Mouse (Mus musculus) intestine, embryonic 16.5 days (tissue): ENCODE measurements at regions not wholly inside any gene's neighbourhood (a gene's known extent, or its start where the extent isn't known, plus 50 kb on each side); places are given as distances from the start of the nearest gene placed in this dataset.

Experiments used
- ATAC-seq: fragments of 200-750 bp; cut with Nextera tagmentation; 2 replicates; pipeline ENCODE4 v1.8.0; 2017; ENCODE audit warnings: moderate TSS enrichment, moderate library complexity
- H3K27ac ChIP-seq: fragments of 300-500 bp; sonication (generic); 2 replicates; pipeline ENCODE4 v1.5.1; 2014; ENCODE audit warnings: mild to moderate bottlenecking, low read length
- H3K27me3 ChIP-seq: fragments of 300-500 bp; sonication (generic); replicated peaks from 2 replicates; pipeline ENCODE4 v1.6.1; 2014; ENCODE audit warnings: low read length, control low read depth, mixed read lengths; ENCODE audit not compliant: control insufficient read depth, insufficient read depth
- H3K36me3 ChIP-seq: fragments of 300-500 bp; sonication (generic); 2 replicates; pipeline ENCODE4 v1.6.1; 2014; ENCODE audit warnings: low read length, control low read depth; ENCODE audit not compliant: control insufficient read depth, insufficient read depth
- H3K4me1 ChIP-seq: fragments of 300-500 bp; sonication (generic); 2 replicates; pipeline ENCODE4 v1.6.1; 2014; ENCODE audit warnings: low read length, control low read depth, mixed read lengths; ENCODE audit not compliant: control insufficient read depth, insufficient read depth
- H3K4me2 ChIP-seq: fragments of 300-500 bp; sonication (generic); 2 replicates; pipeline ENCODE4 v1.6.1; 2014; ENCODE audit warnings: low read depth, low read length, control low read depth
- H3K4me3 ChIP-seq: fragments of 300-500 bp; sonication (generic); 2 replicates; pipeline ENCODE4 v1.5.1; 2014; ENCODE audit warnings: mild to moderate bottlenecking, low read length
- H3K9ac ChIP-seq: fragments of 300-500 bp; sonication (generic); 2 replicates; pipeline ENCODE4 v1.6.1; 2014; ENCODE audit warnings: low read depth, low read length
- H3K9me3 ChIP-seq: fragments of 300-500 bp; sonication (generic); 2 replicates; pipeline ENCODE4 v1.6.1; 2016; ENCODE audit warnings: low read length, control low read depth; ENCODE audit not compliant: control insufficient read depth
- WGBS: fragments of 180-500 bp; shearing (Covaris S2); extraction: QIAGEN DNeasy Blood & Tissue Kit; methylation state at CpG from one replicate; pipeline ENCODE4 v1.1.7; 2014; 5-methylcytosine and 5-hydroxymethylcytosine counted together

DNA sequence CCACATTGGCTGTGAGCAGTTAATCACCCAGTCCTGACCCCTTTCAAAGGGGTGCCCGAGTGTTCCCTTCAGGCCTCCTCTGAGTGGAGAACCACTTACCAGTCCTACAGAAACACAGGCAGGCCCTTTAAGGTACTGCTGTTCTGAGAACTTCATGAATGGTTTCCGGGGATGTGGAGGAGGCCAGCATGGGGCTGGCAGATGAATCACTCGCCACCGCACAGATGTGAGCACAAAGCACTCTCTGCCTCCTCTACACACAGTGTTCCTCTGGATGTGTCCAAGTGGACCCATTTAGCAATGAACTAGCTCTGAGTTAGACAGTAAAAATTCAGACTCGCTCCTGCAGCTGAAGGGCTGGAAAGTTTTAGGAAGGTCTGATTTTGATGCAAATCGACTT is 96.8 kb upstream of the Cbln4 start:
- H3K36me3 ChIP-seq: no peaks in the 10 kb centered on the region
- H3K9me3 ChIP-seq: 0 out of 2 replicates have a peak, but pooled peaks cover 2% of the 10 kb centered on the region
- no peaks in the 10 kb centered on the region for H3K4me1 ChIP-seq
- no peak overlapping the region for H3K4me3 ChIP-seq
- no peak overlapping the region for H3K27ac ChIP-seq
- H3K27me3 ChIP-seq: no peaks in the 10 kb centered on the region
- H3K4me2 ChIP-seq: no peak overlapping the region
- WGBS: 57% methylated on average over 6 of the region's 6 CpGs
- no peak overlapping the region for H3K9ac ChIP-seq
- no peak for ATAC-seq

DNA sequence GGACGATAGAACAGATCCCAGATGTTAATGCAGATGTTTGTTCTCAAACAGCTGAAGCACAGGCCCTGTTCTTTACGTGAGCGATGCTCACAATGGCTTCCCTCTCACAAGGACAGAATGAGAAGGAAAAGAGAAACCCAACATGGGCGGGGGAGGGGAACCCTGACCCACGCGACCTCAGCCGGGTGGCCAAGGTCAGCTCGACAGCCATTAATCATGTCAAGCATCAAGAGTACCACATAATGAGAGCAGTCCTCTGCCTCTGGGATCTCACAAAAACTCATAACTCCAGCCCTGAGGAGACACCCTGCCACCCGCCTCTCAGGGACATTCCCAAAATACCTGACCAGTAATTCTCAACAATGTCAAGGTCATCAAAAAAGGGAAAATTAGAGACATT is 100.0 kb upstream of the Cbln4 start:
- Histone ChIP-seq H3K4me2 (no peak overlapping the region), H3K4me1 (no peaks in the 10 kb centered on the region), H3K27ac (no peak overlapping the region), H3K4me3 (no peak overlapping the region), H3K27me3 (no peaks in the 10 kb centered on the region), H3K9ac (no peak overlapping the region), H3K36me3 (no peaks in the 10 kb centered on the region), H3K9me3 (0 out of 2 replicates have a peak, but pooled peaks cover 2% of the 10 kb centered on the region)
- 38% methylated on average over 9 of the region's 9 CpGs for WGBS
- ATAC-seq: no peak

- ATAC-seq: no peak
Observed at GRCm38 (mm10) chr2:172148736-172149135, 99.6 kb upstream of the Mc3r start.

GRCm38 (mm10) chr2:172149734-172150133 is 98.6 kb upstream of the Mc3r start:
- Histone ChIP-seq H3K27ac (no peak overlapping the region), H3K9ac (no peak overlapping the region), H3K4me3 (no peak overlapping the region), H3K36me3 (no peaks in the 10 kb centered on the region), H3K4me1 (no peaks in the 10 kb centered on the region), H3K27me3 (no peaks in the 10 kb centered on the region), H3K9me3 (peaks cover 9% of the 10 kb centered on the region; the same call in 1 of the 2 replicates), H3K4me2 (no peak overlapping the region)
- WGBS: 82% methylated on average over 4 of the region's 4 CpGs
- no peak for ATAC-seq

More at GRCm38 (mm10) chr2:172148736-172149135, 99.6 kb upstream of the Mc3r start:
- no peaks in the 10 kb centered on the region for H3K4me1 ChIP-seq
- H3K27me3 ChIP-seq: no peaks in the 10 kb centered on the region
- peaks cover 9% of the 10 kb centered on the region; the same call in 1 of the 2 replicates for H3K9me3 ChIP-seq
- 82% methylated on average over 4 of the region's 4 CpGs for WGBS
- H3K9ac ChIP-seq: no peak overlapping the region
- no peak overlapping the region for H3K4me3 ChIP-seq
- H3K36me3 ChIP-seq: no peaks in the 10 kb centered on the region
- no peak overlapping the region for H3K4me2 ChIP-seq
- H3K27ac ChIP-seq: no peak overlapping the region

DNA sequence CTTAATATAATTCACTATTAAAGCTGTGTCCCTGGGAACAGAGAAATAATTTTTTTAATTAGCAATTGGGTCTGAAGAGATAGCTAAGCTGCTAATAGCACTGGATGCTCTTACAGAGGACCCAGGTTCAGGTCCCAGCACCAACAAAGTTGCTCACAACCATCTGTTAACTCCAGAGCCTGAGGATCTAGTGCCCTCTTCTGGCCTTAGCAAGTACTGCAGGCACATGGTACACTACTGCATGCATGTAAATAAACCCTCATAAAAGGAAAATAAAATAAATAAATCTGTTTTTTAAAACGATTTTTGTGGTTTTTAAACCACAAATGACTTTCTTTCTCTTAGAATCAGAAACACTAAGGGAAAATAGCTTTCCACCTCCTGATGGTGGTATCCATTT is 97.4 kb upstream of the Mc3r start:
- ATAC-seq: no peak
- Histone ChIP-seq H3K4me1 (no peaks in the 10 kb centered on the region), H3K27ac (no peak overlapping the region), H3K4me2 (no peak overlapping the region), H3K27me3 (no peaks in the 10 kb centered on the region), H3K9ac (no peak overlapping the region), H3K4me3 (no peak overlapping the region), H3K36me3 (no peaks in the 10 kb centered on the region), H3K9me3 (peaks cover 9% of the 10 kb centered on the region; the same call in 1 of the 2 replicates)
- WGBS: 65% methylated on average over 1 of the region's 1 CpGs

DNA sequence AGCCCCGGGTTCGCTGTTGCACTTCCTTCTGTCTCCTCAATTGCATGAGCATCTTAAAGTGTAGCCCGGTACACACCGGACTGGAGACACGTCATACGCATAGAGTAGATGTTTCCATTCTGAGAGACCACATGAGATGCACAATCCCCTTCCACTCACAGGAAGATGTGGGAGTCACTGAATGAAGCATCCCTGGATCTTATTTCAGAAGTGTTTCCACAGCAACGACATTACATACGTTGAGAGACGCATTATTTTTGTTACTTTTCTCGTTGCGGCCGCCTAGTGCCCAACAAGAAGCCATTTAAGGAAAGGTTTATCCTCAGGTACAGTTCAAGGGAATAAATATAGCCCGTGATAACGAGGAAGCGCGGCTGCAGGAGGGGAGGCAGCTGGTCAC is 88.4 kb upstream of the Mc3r start:
- WGBS: 89% methylated on average over 16 of the region's 16 CpGs
- Histone ChIP-seq H3K4me2 (no peak overlapping the region), H3K9ac (no peak overlapping the region), H3K27ac (no peak overlapping the region), H3K4me3 (no peak overlapping the region), H3K27me3 (no peaks in the 10 kb centered on the region), H3K9me3 (no peaks in the 10 kb centered on the region; the same call in 1 of the 2 replicates), H3K4me1 (no peaks in the 10 kb centered on the region), H3K36me3 (no peaks in the 10 kb centered on the region)
- no peak for ATAC-seq

DNA sequence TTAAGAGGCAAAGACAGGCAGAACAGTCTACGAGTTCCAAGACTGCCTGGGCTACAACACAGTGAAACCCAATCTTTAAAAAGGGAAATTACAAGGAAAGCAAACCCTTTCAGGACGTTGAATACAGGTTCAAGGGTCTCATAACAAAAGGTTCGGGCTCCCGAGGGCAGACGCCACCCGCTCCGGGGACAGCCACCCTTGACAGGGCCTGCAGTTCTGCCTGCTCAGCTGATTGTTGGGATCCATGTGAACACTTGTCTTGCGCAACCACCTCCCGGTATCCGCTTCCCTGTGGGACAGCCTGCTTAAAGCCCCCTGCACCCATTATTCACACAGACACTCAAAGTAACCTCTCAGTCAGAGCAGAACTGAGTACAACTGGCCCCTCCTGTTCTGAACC is 70.9 kb upstream of the Mc3r start:
- Histone ChIP-seq H3K27me3 (no peaks in the 10 kb centered on the region), H3K9me3 (no peaks in the 10 kb centered on the region), H3K36me3 (no peaks in the 10 kb centered on the region), H3K4me3 (no peak overlapping the region), H3K4me1 (no peaks in the 10 kb centered on the region), H3K4me2 (no peak overlapping the region), H3K27ac (no peak overlapping the region), H3K9ac (no peak overlapping the region)
- ATAC-seq: no peak
- 91% methylated on average over 10 of the region's 10 CpGs for WGBS

DNA sequence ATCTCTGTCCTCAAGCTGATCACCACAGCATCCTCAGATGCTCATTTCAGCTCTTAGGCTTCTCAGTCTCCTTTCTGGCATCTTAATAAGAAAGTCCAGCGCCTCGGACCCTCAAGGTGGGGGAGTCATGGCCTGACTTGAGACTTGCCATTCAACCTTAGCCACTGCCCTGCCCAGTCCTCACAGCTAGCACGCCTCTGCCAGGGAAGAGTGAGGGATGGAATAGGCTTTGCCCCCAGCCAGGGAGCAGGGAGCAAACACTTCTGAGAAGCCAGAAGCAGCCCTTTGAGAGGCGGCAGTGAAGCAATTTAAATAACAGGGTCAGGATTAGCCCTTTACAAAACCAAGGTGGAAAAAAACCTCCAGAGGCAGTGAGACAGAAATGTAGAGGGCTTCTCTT is 69.0 kb upstream of the Mc3r start:
- no peaks in the 10 kb centered on the region for H3K36me3 ChIP-seq
- no peak overlapping the region for H3K4me2 ChIP-seq
- no peaks in the 10 kb centered on the region for H3K9me3 ChIP-seq
- H3K4me1 ChIP-seq: no peaks in the 10 kb centered on the region
- 68% methylated on average over 4 of the region's 4 CpGs for WGBS
- H3K27ac ChIP-seq: no peak overlapping the region
- H3K9ac ChIP-seq: no peak overlapping the region
- ATAC-seq: no peak
- no peak overlapping the region for H3K4me3 ChIP-seq
- no peaks in the 10 kb centered on the region for H3K27me3 ChIP-seq

GRCm38 (mm10) chr2:172197746-172198145 is 50.5 kb upstream of the Mc3r start:
- Histone ChIP-seq H3K27me3 (no peaks in the 10 kb centered on the region), H3K9ac (no peak overlapping the region), H3K4me3 (no peak overlapping the region), H3K9me3 (no peaks in the 10 kb centered on the region), H3K27ac (no peak overlapping the region), H3K36me3 (no peaks in the 10 kb centered on the region), H3K4me2 (0 out of 2 replicates have a peak overlapping the region, but pooled peaks have one; percentile 2), H3K4me1 (no peaks in the 10 kb centered on the region)
- ATAC-seq: peak; percentile 76
- 35% methylated on average over 11 of the region's 11 CpGs for WGBS
